ENCODE assay signal across 17 mouse cellular contexts in genomic region chr15:69469566-69469965, GRCm38 (mm10).
"Had no signal": no experiment of that assay in that cellular context is flagged by ENCODE, and none has a peak within 500 bp of the region (broad histone marks: within the 10 kb centered on the region; RNA-seq: fewer than 3 reads in every experiment).

No protein-coding gene starts in this region.

- H3K4me1 ChIP-seq: lung, embryonic 15.5 days; megakaryocyte, embryonic 14.5 days; midbrain, embryonic 12.5 days; midbrain, embryonic 15.5 days; neural tube, embryonic 12.5 days; stomach, embryonic 15.5 days had no signal

- H3K36me3 ChIP-seq: lung, embryonic 15.5 days; midbrain, embryonic 12.5 days; midbrain, embryonic 15.5 days; neural tube, embryonic 12.5 days; stomach, embryonic 15.5 days had no signal

- H3K4me3 ChIP-seq: lung, embryonic 15.5 days; megakaryocyte, embryonic 14.5 days; midbrain, embryonic 12.5 days; midbrain, embryonic 15.5 days; neural tube, embryonic 12.5 days; stomach, embryonic 15.5 days had no signal

- H3K9me3 ChIP-seq: lung, embryonic 15.5 days; megakaryocyte, embryonic 14.5 days; midbrain, embryonic 12.5 days; midbrain, embryonic 15.5 days; neural tube, embryonic 12.5 days; stomach, embryonic 15.5 days had no signal

- DNase-seq: liver, postnatal 0 days; lung, adult 2 months; lung, postnatal 14 days; lung, postnatal 36 days; right cerebral cortex, postnatal 14 days; thymus, adult 18-20 months; thymus, postnatal 14 days; thymus, postnatal 36 days had no signal

- H3K27me3 ChIP-seq: lung, embryonic 15.5 days; megakaryocyte, embryonic 14.5 days; midbrain, embryonic 12.5 days; midbrain, embryonic 15.5 days; neural tube, embryonic 12.5 days; stomach, embryonic 15.5 days had no signal

- H3K27ac ChIP-seq: lung, embryonic 15.5 days; macrophage; midbrain, embryonic 12.5 days; midbrain, embryonic 15.5 days; neural tube, embryonic 12.5 days; stomach, embryonic 15.5 days; stomach, postnatal 0 days had no signal

- ATAC-seq: liver, postnatal 0 days; lung, postnatal 0 days; midbrain, embryonic 15.5 days had no signal

- H3K4me2 ChIP-seq: lung, embryonic 15.5 days; midbrain, embryonic 12.5 days; midbrain, embryonic 15.5 days; neural tube, embryonic 12.5 days; stomach, embryonic 15.5 days had no signal

- H3K9ac ChIP-seq: liver, postnatal 0 days; lung, embryonic 15.5 days; midbrain, embryonic 12.5 days; midbrain, embryonic 15.5 days; neural tube, embryonic 12.5 days; stomach, embryonic 15.5 days had no signal
